Mouse (Mus musculus) ES-E14 (cell line): Measurements from ENCODE around the gene Tanc1. TPM values are rescaled to one million over a fixed set of nuclear protein-coding genes. Genes with fewer than 3 reads are reported as not detected.

Experiments
- DNase-seq: peaks from one replicate; pipeline ENCODE4 v3.0.0-alpha.2; 2013; ENCODE audit warnings: low read depth, low spot score
- H3K27ac ChIP-seq: 2 replicates; pipeline ENCODE4 v1.5.1; 2012; ENCODE audit warnings: low read depth, mild to moderate bottlenecking, low read length, moderate library complexity, mixed read lengths; ENCODE audit not compliant: poor library complexity, insufficient read depth, severe bottlenecking
- H3K36me3 ChIP-seq: 2 replicates; pipeline ENCODE4 v1.6.1; 2012; ENCODE audit warnings: mild to moderate bottlenecking, low read length, moderate library complexity, mixed read lengths; ENCODE audit not compliant: control insufficient read depth, poor library complexity, insufficient read depth, severe bottlenecking
- H3K4me1 ChIP-seq, 2 experiments: fragments of 150-350 bp in 1 of 2; sonication (generic) in 1 of 2; 2 replicates each; pipeline ENCODE4 v1.6.1; 2012; ENCODE audit warnings: low read length in 2 of 2, mild to moderate bottlenecking in 1 of 2, mixed read lengths in 1 of 2; ENCODE audit not compliant: control insufficient read depth in 2 of 2, insufficient read depth in 2 of 2, poor library complexity in 1 of 2
- H3K4me3 ChIP-seq, 2 experiments: fragments of 150-350 bp in 1 of 2; sonication (generic) in 1 of 2; 2 replicates each; pipeline ENCODE4 v1.5.1; 2012; ENCODE audit warnings: low read length in 2 of 2, low read depth in 1 of 2, mild to moderate bottlenecking in 1 of 2, mixed read lengths in 1 of 2; ENCODE audit not compliant: insufficient read depth in 1 of 2, poor library complexity in 1 of 2, severe bottlenecking in 1 of 2
- H3K9ac ChIP-seq: 2 replicates; pipeline ENCODE4 v1.6.1; 2012; ENCODE audit warnings: low read depth, mild to moderate bottlenecking, low read length, mixed read lengths; ENCODE audit not compliant: poor library complexity, insufficient read depth, severe bottlenecking
- H3K9me3 ChIP-seq: fragments of 150-350 bp; sonication (generic); 2 replicates; pipeline ENCODE4 v1.6.1; 2012; ENCODE audit warnings: low read depth, mild to moderate bottlenecking, low read length; ENCODE audit not compliant: control insufficient read depth, insufficient read depth
- CHD2 ChIP-seq: IDR thresholded peaks from 2 replicates; pipeline ENCODE4 v1.6.1; 2014; ENCODE audit warnings: mild to moderate bottlenecking, low read depth, low read length, inconsistent platforms
- HCFC1 ChIP-seq: IDR thresholded peaks from 2 replicates; pipeline ENCODE4 v1.6.1; 2012; ENCODE audit warnings: low read length, inconsistent platforms, borderline replicate concordance; ENCODE audit not compliant: insufficient read depth
- MAFK ChIP-seq: IDR thresholded peaks from 2 replicates; pipeline ENCODE4 v1.6.1; 2014; ENCODE audit warnings: mild to moderate bottlenecking, low read depth, low read length, inconsistent platforms; ENCODE audit not compliant: insufficient read depth
- ZC3H11A ChIP-seq: IDR thresholded peaks from 2 replicates; pipeline ENCODE4 v1.6.1; 2012; ENCODE audit warnings: low read depth, mild to moderate bottlenecking, inconsistent platforms, low read length, borderline replicate concordance
- ZNF384 ChIP-seq: IDR thresholded peaks from 2 replicates; pipeline ENCODE4 v1.6.1; 2012; ENCODE audit warnings: low read depth, low read length, inconsistent platforms
- in situ Hi-C, 2 experiments: fragments of 600-800 bp; cut with MboI; formaldehyde crosslinking; loops; one replicate each; pipeline ENCODE4 v1.15.1; 2025; ENCODE audit warnings: low sequenced_read_pairs in 2 of 2, inconsistent platforms in 1 of 2; ENCODE audit not compliant: unreplicated experiment in 2 of 2
- total RNA-seq: library from RNA; depleted of rRNA; stranded (reverse); fragments of 300-350 nt; gene quantifications from 2 replicates; pipeline ENCODE4 v1.2.3, GENCODE M21; 2012

Tanc1 gene
- total RNA-seq, 1 experiment: 28.2 TPM

GRCm38 (mm10) chr2:59808608-59809007 is 196.8 kb downstream of the Tanc1 start:
- peaks cover 39% of the 10 kb centered on the region for H3K36me3 ChIP-seq
- no peak overlapping the region for H3K4me3 ChIP-seq
- H3K9me3 ChIP-seq: no peaks in the 10 kb centered on the region
- DNase-seq: no peak
- no peaks in the 10 kb centered on the region for H3K4me1 ChIP-seq
- H3K9ac ChIP-seq: no peak overlapping the region
- no peak for TF ChIP-seq ZNF384
- TF ChIP-seq HCFC1: no peak
- no peak for TF ChIP-seq MAFK
- TF ChIP-seq ZC3H11A: no peak
- TF ChIP-seq CHD2: no peak
- in situ Hi-C loops: no loop called here
- H3K27ac ChIP-seq: no peak overlapping the region

- H3K36me3 ChIP-seq: peaks cover 42% of the 10 kb centered on the region
- no peak overlapping the region for H3K27ac ChIP-seq
- H3K4me3 ChIP-seq: no peak overlapping the region
- H3K4me1 ChIP-seq: no peaks in the 10 kb centered on the region
- H3K9me3 ChIP-seq: no peaks in the 10 kb centered on the region
- no peak overlapping the region for H3K9ac ChIP-seq
- in situ Hi-C loops: no loop called here
- TF ChIP-seq HCFC1: no peak
- TF ChIP-seq ZNF384: no peak
- TF ChIP-seq CHD2: no peak
- TF ChIP-seq MAFK: no peak
- TF ChIP-seq ZC3H11A: no peak
- no peak for DNase-seq
Measured at GRCm38 (mm10) chr2:59810039-59810438, 198.2 kb downstream of the Tanc1 start.

GRCm38 (mm10) chr2:59811247-59811646 is 199.4 kb downstream of the Tanc1 start:
- no peaks in the 10 kb centered on the region for H3K4me1 ChIP-seq
- no peak overlapping the region for H3K4me3 ChIP-seq
- in situ Hi-C loops: no loop called here
- no peak for DNase-seq
- H3K27ac ChIP-seq: no peak overlapping the region
- H3K9ac ChIP-seq: no peak overlapping the region
- no peak for TF ChIP-seq CHD2
- no peak for TF ChIP-seq ZC3H11A
- no peak for TF ChIP-seq HCFC1
- TF ChIP-seq MAFK: no peak
- TF ChIP-seq ZNF384: no peak
- H3K36me3 ChIP-seq: peaks cover 41% of the 10 kb centered on the region
- no peaks in the 10 kb centered on the region for H3K9me3 ChIP-seq

GRCm38 (mm10) chr2:59812641-59813040 is 200.8 kb downstream of the Tanc1 start:
- DNase-seq: no peak
- no peak for TF ChIP-seq CHD2
- TF ChIP-seq MAFK: no peak
- no peak for TF ChIP-seq ZC3H11A
- no peak for TF ChIP-seq ZNF384
- TF ChIP-seq HCFC1: no peak
- Histone ChIP-seq H3K9me3 (no peaks in the 10 kb centered on the region), H3K4me1 (no peaks in the 10 kb centered on the region), H3K9ac (no peak overlapping the region), H3K36me3 (peaks cover 37% of the 10 kb centered on the region), H3K4me3 (no peak overlapping the region), H3K27ac (no peak overlapping the region)
- in situ Hi-C loops: no loop called here

- Histone ChIP-seq H3K4me3 (no peak overlapping the region), H3K9me3 (no peaks in the 10 kb centered on the region), H3K9ac (no peak overlapping the region), H3K4me1 (no peaks in the 10 kb centered on the region), H3K36me3 (peaks cover 33% of the 10 kb centered on the region), H3K27ac (no peak overlapping the region)
- in situ Hi-C loops: no loop called here
- TF ChIP-seq MAFK (no peak), HCFC1 (no peak), ZNF384 (no peak), CHD2 (no peak), ZC3H11A (no peak)
- no peak for DNase-seq
Measured at GRCm38 (mm10) chr2:59813457-59813856, 201.6 kb downstream of the Tanc1 start.
